Mouse (Mus musculus): ENCODE measurements around the gene Pard6a. TPM values are rescaled to one million over a fixed set of nuclear protein-coding genes. Genes with fewer than 3 reads are reported as not detected.
A peak's percentile ranks its signal among the peaks of the same experiment; 100 is the strongest.

The Pard6a gene
- polyA plus RNA-seq, 1 experiment from 2014 or later, result 18.0 TPM

GRCm38 (mm10) chr8:105704955-105705354 lies 4.0 kb downstream of the Pard6a start:
- Histone ChIP-seq H3K4me3 (ENCODE audit: low read depth, low read length) (no peak overlapping the region), H3K4me1 (ENCODE audit: control insufficient read depth, insufficient read depth, low read length) (peaks cover 15% of the 10 kb centered on the region), H3K27ac (ENCODE audit: low read length) (no peak overlapping the region), H3K27me3 (ENCODE audit: control insufficient read depth, insufficient read depth, low read length) (no peaks in the 10 kb centered on the region), H3K36me3 (ENCODE audit: control insufficient read depth, insufficient read depth, low read length) (peaks cover 5% of the 10 kb centered on the region), H3K9ac (replicated peaks; ENCODE audit: low read depth, low read length) (no peak overlapping the region), H3K4me2 (replicated peaks; ENCODE audit: low read depth, low read length) (no peak overlapping the region), H3K9me3 (ENCODE audit: control insufficient read depth, low read depth, low read length) (no peaks in the 10 kb centered on the region)
- WGBS, result 92% methylated on average over 6 of the region's 6 CpGs
- ATAC-seq (ENCODE audit: insufficient number of reproducible peaks, insufficient read depth, low FRiP score, low read depth), result no peak

GRCm38 (mm10) chr8:105706426-105706825 lies 5.5 kb downstream of the Pard6a start:
- H3K9ac ChIP-seq (replicated peaks; ENCODE audit: low read depth, low read length), result no peak overlapping the region
- H3K27me3 ChIP-seq (ENCODE audit: control insufficient read depth, insufficient read depth, low read length), result no peaks in the 10 kb centered on the region
- peak overlapping the region; percentile 94 for H3K4me2 ChIP-seq (replicated peaks; ENCODE audit: low read depth, low read length)
- peaks cover 11% of the 10 kb centered on the region for H3K4me1 ChIP-seq (ENCODE audit: control insufficient read depth, insufficient read depth, low read length)
- WGBS, result 83% methylated on average over 12 of the region's 12 CpGs
- H3K9me3 ChIP-seq (ENCODE audit: control insufficient read depth, low read depth, low read length), result no peaks in the 10 kb centered on the region
- ATAC-seq (ENCODE audit: insufficient number of reproducible peaks, insufficient read depth, low FRiP score, low read depth), result no peak
- H3K36me3 ChIP-seq (ENCODE audit: control insufficient read depth, insufficient read depth, low read length), result peaks cover 5% of the 10 kb centered on the region
- no peak overlapping the region for H3K27ac ChIP-seq (ENCODE audit: low read length)
- no peak overlapping the region for H3K4me3 ChIP-seq (ENCODE audit: low read depth, low read length)

- Histone ChIP-seq H3K27ac (ENCODE audit: low read length) (no peak within 1 kb of the TSS; the same call in 1 of the 2 replicates), H3K36me3 (ENCODE audit: control insufficient read depth, insufficient read depth, low read length) (peaks cover 5% of the 10 kb centered on the region), H3K4me2 (replicated peaks; ENCODE audit: low read depth, low read length) (peak within 1 kb of the TSS; percentile 94), H3K9ac (replicated peaks; ENCODE audit: low read depth, low read length) (peak within 1 kb of the TSS; percentile 57; the same call in 1 of the 2 replicates), H3K4me3 (ENCODE audit: low read depth, low read length) (peak within 1 kb of the TSS; percentile 87), H3K27me3 (ENCODE audit: control insufficient read depth, insufficient read depth, low read length) (no peaks in the 10 kb centered on the region), H3K9me3 (ENCODE audit: control insufficient read depth, low read depth, low read length) (no peaks in the 10 kb centered on the region), H3K4me1 (ENCODE audit: control insufficient read depth, insufficient read depth, low read length) (peaks cover 11% of the 10 kb centered on the region; the same call in 1 of the 2 replicates)
- WGBS, result under 1% methylated on average over 55 of the region's 55 CpGs
- ATAC-seq (ENCODE audit: insufficient number of reproducible peaks, insufficient read depth, low FRiP score, low read depth), result peak; percentile 80
Measured at GRCm38 (mm10) chr8:105707498-105708403, 6.8 kb downstream of the Pard6a start, which contains the start of the genes 4933405L10Rik and Enkd1. 4933405L10Rik (plus strand) TSS chr8:105707655. Enkd1 (minus strand) TSS chr8:105708210.

- Histone ChIP-seq H3K27ac (ENCODE audit: low read length) (no peak overlapping the region), H3K9me3 (ENCODE audit: control insufficient read depth, low read depth, low read length) (no peaks in the 10 kb centered on the region), H3K36me3 (ENCODE audit: control insufficient read depth, insufficient read depth, low read length) (peaks cover 1% of the 10 kb centered on the region; the same call in 1 of the 2 replicates), H3K9ac (replicated peaks; ENCODE audit: low read depth, low read length) (no peak overlapping the region), H3K4me2 (replicated peaks; ENCODE audit: low read depth, low read length) (no peak overlapping the region), H3K4me1 (ENCODE audit: control insufficient read depth, insufficient read depth, low read length) (peaks cover 11% of the 10 kb centered on the region; the same call in 1 of the 2 replicates), H3K4me3 (ENCODE audit: low read depth, low read length) (no peak overlapping the region), H3K27me3 (ENCODE audit: control insufficient read depth, insufficient read depth, low read length) (no peaks in the 10 kb centered on the region)
- ATAC-seq (ENCODE audit: insufficient number of reproducible peaks, insufficient read depth, low FRiP score, low read depth), result no peak
- 92% methylated on average over 8 of the region's 8 CpGs for WGBS
Measured at GRCm38 (mm10) chr8:105708675-105709074, 7.7 kb downstream of the Pard6a start.

DNA sequence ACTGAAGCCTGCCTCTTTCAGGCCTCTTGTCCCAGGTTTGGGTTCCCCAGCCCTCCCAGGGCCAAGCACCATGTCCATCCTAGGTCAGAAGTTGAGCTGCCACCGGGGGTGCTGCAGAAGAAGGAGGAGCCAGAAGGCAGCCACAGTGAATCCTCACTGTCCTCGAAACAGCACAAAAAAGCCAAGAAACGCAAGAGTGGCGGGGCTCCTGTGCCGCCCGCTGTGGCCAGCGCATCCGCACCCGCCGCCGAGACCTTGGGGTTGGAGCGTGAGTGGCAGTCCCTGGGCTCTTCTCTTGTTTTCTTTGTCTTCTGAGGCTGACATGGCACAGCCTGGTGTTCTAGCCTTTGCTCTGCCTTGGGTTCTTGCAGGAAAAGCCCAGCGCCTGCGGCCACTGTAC lies 8.4 kb downstream of the Pard6a start:
- WGBS, result 77% methylated on average over 13 of the region's 14 CpGs
- ATAC-seq (ENCODE audit: insufficient number of reproducible peaks, insufficient read depth, low FRiP score, low read depth), result no peak
- no peak overlapping the region for H3K27ac ChIP-seq (ENCODE audit: low read length)
- peaks cover 11% of the 10 kb centered on the region; the same call in 1 of the 2 replicates for H3K4me1 ChIP-seq (ENCODE audit: control insufficient read depth, insufficient read depth, low read length)
- H3K36me3 ChIP-seq (ENCODE audit: control insufficient read depth, insufficient read depth, low read length), result no peaks in the 10 kb centered on the region; the same call in 1 of the 2 replicates
- H3K27me3 ChIP-seq (ENCODE audit: control insufficient read depth, insufficient read depth, low read length), result no peaks in the 10 kb centered on the region
- no peaks in the 10 kb centered on the region for H3K9me3 ChIP-seq (ENCODE audit: control insufficient read depth, low read depth, low read length)
- H3K4me3 ChIP-seq (ENCODE audit: low read depth, low read length), result no peak overlapping the region
- no peak overlapping the region for H3K9ac ChIP-seq (replicated peaks; ENCODE audit: low read depth, low read length)
- H3K4me2 ChIP-seq (replicated peaks; ENCODE audit: low read depth, low read length), result no peak overlapping the region

DNA sequence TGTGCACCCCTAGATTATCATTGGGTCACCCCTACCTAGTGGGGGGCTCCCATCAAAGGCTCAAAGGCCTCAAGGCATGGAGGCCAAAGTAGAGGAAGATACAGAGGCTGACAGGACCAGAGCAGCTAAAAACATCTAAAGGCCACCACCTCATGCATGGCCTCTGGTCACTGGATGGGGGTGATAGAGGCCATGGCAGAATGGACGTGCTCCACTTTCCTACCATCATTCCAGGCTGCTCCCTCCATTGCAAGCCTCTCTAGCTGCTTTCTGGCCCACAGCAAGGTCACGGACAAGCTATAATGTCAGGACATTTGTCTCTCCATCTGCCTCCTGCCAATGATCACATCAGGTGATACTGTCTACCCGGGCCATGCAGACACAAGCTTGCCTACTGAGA lies 11.3 kb downstream of the Pard6a start:
- no peaks in the 10 kb centered on the region for H3K9me3 ChIP-seq (ENCODE audit: control insufficient read depth, low read depth, low read length)
- H3K36me3 ChIP-seq (ENCODE audit: control insufficient read depth, insufficient read depth, low read length), result 0 out of 2 replicates have a peak, but pooled peaks cover 5% of the 10 kb centered on the region
- no peak overlapping the region for H3K9ac ChIP-seq (replicated peaks; ENCODE audit: low read depth, low read length)
- no peak overlapping the region for H3K27ac ChIP-seq (ENCODE audit: low read length)
- H3K4me1 ChIP-seq (ENCODE audit: control insufficient read depth, insufficient read depth, low read length), result peaks cover 2% of the 10 kb centered on the region; the same call in 1 of the 2 replicates
- H3K27me3 ChIP-seq (ENCODE audit: control insufficient read depth, insufficient read depth, low read length), result no peaks in the 10 kb centered on the region
- H3K4me3 ChIP-seq (ENCODE audit: low read depth, low read length), result no peak overlapping the region
- no peak for ATAC-seq (ENCODE audit: insufficient number of reproducible peaks, insufficient read depth, low FRiP score, low read depth)
- 79% methylated on average over 3 of the region's 3 CpGs for WGBS
- H3K4me2 ChIP-seq (replicated peaks; ENCODE audit: low read depth, low read length), result no peak overlapping the region

DNA sequence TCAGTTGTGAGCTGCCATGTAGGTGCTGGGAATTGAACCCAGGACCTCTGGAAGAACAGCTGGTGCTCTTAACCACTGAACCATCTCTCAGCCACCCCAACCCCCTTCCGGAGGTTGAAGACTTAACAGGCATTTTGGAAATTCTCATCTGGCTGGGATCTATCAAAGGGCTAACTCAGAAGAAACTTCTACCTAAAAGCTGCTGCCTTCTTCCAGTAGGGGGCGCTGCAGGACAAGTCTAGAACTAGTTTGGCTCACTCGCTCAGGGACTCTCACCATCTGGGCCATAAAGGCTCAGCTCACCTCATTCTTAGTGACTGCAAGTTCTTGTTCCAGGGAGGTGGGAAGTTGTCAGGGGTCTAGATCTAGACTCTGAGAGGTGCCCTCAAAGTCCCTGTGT lies 13.2 kb downstream of the Pard6a start:
- 0 out of 2 replicates have a peak, but pooled peaks have one; percentile 21 for ATAC-seq (ENCODE audit: insufficient number of reproducible peaks, insufficient read depth, low FRiP score, low read depth)
- WGBS, result 9% methylated on average over 3 of the region's 3 CpGs
- H3K27ac ChIP-seq (ENCODE audit: low read length), result no peak overlapping the region

GRCm38 (mm10) chr8:105715042-105715441 lies 14.1 kb downstream of the Pard6a start:
- no peak; the same call in 1 of the 2 replicates for ATAC-seq (ENCODE audit: insufficient number of reproducible peaks, insufficient read depth, low FRiP score, low read depth)
- Histone ChIP-seq H3K4me3 (ENCODE audit: low read depth, low read length) (no peak overlapping the region), H3K27ac (ENCODE audit: low read length) (peak overlapping the region; percentile 67; the same call in 1 of the 2 replicates), H3K4me2 (replicated peaks; ENCODE audit: low read depth, low read length) (no peak overlapping the region), H3K4me1 (ENCODE audit: control insufficient read depth, insufficient read depth, low read length) (no peaks in the 10 kb centered on the region), H3K36me3 (ENCODE audit: control insufficient read depth, insufficient read depth, low read length) (0 out of 2 replicates have a peak, but pooled peaks cover 5% of the 10 kb centered on the region), H3K9ac (replicated peaks; ENCODE audit: low read depth, low read length) (no peak overlapping the region), H3K9me3 (ENCODE audit: control insufficient read depth, low read depth, low read length) (no peaks in the 10 kb centered on the region), H3K27me3 (ENCODE audit: control insufficient read depth, insufficient read depth, low read length) (no peaks in the 10 kb centered on the region)
- 62% methylated on average over 6 of the region's 6 CpGs for WGBS

More for the DNA sequence above, 13.2 kb downstream of the Pard6a start:
- Histone ChIP-seq H3K4me2 (replicated peaks; ENCODE audit: low read depth, low read length) (no peak overlapping the region), H3K4me1 (ENCODE audit: control insufficient read depth, insufficient read depth, low read length) (no peaks in the 10 kb centered on the region), H3K4me3 (ENCODE audit: low read depth, low read length) (no peak overlapping the region), H3K27me3 (ENCODE audit: control insufficient read depth, insufficient read depth, low read length) (no peaks in the 10 kb centered on the region), H3K9me3 (ENCODE audit: control insufficient read depth, low read depth, low read length) (no peaks in the 10 kb centered on the region), H3K36me3 (ENCODE audit: control insufficient read depth, insufficient read depth, low read length) (0 out of 2 replicates have a peak, but pooled peaks cover 5% of the 10 kb centered on the region), H3K9ac (replicated peaks; ENCODE audit: low read depth, low read length) (no peak overlapping the region)

All from stomach, embryonic 14.5 days (tissue).